Mouse (Mus musculus) retina, postnatal 7 days (tissue): Measurements from ENCODE around the gene Tmem269.

Experiments
- DNase-seq: peaks from one replicate; pipeline ENCODE4 v3.0.0-alpha.2; 2012; ENCODE audit warnings: low read depth, low spot score

Tmem269 gene

DNA sequence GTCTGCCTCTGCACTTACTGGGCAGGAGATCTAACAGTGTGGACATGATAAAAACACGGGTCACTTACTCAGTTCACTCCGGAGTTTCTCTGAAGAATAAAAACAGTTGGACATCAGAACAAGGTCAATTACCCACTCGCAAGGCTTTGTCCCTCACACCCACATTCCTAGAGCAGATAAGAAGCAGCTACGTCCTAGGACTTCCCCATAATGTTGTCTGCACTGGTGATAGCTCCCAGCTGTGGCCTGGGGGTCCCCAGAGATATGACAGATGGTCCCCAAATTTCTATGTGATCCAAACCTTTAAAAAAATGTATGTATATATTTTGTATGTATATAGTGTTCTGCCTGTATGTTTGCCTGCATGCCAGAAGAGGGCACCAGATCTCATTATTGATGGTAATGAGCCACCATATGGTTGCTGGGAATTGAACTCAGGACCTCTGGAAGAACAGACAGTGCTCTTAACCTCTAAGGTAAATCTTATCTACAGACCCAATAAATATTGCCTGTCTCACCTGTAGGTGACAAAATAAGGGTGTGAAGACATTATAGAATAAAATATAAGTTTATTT is 37.8 kb downstream of the Tmem269 start:
- DNase-seq, result no peak

- DNase-seq, result no peak
Measured at GRCm38 (mm10) chr4:119178331-119178730, 39.7 kb downstream of the Tmem269 start.

DNA sequence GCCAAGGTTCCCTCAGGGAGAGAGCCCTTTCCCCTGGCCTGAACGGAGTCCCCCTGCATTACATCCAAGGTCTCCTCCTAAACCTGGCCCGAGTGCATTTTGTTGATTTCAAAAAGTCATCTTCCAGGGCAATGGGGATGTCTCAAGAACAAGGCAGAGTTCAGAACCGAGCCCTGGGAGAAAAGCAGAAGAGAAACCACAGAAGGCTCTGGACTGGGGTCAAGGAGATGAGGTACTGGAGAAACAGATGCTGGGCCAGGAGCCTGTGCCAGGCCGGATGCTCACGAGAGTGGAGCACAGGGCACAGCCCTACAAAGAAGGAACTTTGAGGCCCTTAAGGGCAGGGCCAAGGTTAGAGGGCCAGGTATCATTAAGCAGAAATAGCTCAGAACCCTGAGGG is 40.3 kb downstream of the Tmem269 start:
- DNase-seq, result no peak

- DNase-seq, result peak; percentile 91
Measured at GRCm38 (mm10) chr4:119173851-119174453, 44.1 kb downstream of the Tmem269 start, which contains the start of gene Zfp691. TSS of gene Zfp691 (minus strand) at chr4:119174195.

GRCm38 (mm10) chr4:119172919-119173650 is 44.9 kb downstream of the Tmem269 start:
- DNase-seq, result no peak

GRCm38 (mm10) chr4:119167663-119168062 is 50.4 kb downstream of the Tmem269 start:
- DNase-seq, result peak; percentile 83

GRCm38 (mm10) chr4:119167068-119167467 is 50.9 kb downstream of the Tmem269 start:
- DNase-seq, result no peak

DNA sequence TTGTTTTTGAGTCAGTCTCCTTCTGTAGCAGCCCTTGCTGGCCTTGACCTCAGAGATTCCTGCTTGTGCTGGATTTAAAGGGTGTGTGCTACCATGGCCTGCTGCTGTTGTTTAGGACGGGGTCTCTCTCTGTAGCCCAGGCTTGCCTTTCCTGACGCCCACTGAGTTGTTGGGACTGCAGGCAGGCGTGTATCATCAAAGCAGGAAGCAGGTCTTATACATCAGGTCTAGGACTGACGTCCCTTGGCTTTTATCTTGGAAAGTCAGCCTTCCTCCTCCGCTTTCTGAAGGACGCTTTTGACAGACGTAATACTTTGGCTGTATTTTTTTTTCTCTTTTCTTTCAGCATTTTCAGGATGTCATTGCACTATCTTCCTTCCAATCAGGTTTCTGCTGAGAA is 52.1 kb downstream of the Tmem269 start:
- DNase-seq, result no peak

GRCm38 (mm10) chr4:119162990-119163389 is 55.0 kb downstream of the Tmem269 start:
- DNase-seq, result no peak

DNA sequence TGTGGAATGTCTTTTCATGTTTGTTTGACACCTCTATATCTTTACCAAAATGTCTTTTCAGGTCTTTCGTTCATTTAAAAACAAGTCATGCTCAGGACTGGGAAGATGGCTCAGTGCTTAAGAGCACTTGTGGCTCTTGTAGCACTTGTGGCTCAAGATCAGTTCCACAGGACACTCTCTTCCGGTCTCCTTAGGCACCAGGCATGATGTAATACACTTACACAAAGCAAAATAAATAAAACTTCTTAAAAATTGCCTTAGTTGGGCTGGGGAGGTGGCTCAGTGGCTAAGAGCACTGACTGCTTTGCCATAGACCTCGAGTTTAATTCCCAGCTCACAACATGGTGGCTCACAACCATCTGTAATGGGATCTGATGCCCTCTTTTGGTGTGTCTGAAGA is 56.7 kb downstream of the Tmem269 start:
- no peak for DNase-seq

DNA sequence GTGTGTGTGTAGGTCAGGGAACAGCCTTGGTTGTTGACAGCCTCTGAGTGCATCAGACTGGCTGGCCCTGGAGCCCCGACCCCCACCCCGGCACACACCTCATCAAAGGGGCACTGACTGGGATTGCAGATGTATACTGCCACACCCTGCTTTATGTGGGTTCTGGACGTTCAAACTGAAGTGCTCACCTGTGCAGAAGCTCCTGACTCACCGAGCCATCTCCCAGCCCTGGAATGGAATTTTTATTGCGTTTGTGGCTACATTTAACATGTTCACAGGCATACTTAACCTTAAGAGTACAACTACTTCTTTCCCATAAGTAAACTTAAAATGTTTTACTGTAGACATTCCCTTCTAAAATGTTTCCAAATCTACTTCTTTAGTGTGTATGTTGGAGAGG is 60.1 kb downstream of the Tmem269 start:
- DNase-seq, result no peak

DNA sequence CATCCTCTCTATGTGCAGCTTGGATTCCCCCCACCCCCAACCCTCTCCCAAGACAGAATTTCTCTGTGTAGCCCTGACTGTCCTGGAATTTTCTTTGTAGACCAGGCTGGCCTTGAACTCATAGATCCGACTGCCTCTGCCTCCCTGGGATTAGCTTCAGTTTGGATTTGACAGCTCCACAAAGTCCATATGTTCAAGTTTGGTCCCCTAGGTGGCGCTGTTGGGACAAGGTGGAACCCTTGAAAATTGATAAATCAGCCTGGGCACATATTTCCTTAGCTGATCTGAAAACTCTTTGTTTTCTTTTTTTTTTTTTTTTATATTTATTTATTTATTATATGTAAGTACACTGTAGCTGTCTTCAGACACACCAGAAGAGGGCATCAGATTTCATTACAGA is 60.8 kb downstream of the Tmem269 start:
- DNase-seq, result no peak
